Mouse (Mus musculus): ENCODE results near the gene Caprin2. TPM values are rescaled to one million over a fixed set of nuclear protein-coding genes. Genes with fewer than 3 reads are reported as not detected.
"Not testable (repeated sequence)": the region's sequence is repeated elsewhere in the genome, so short reads cannot be mapped to it uniquely, and the experiment has no call there.

Gene Caprin2
- polyA plus RNA-seq, 1 experiment from 2014 or later, result 5.0 TPM

- Histone ChIP-seq H3K27me3 (replicated peaks; ENCODE audit: control insufficient read depth, insufficient read depth, low read length) (no peaks in the 10 kb centered on the region), H3K9me3 (replicated peaks; ENCODE audit: control insufficient read depth, low read length) (no peaks in the 10 kb centered on the region), H3K27ac (ENCODE audit: low read depth, low read length) (no peak overlapping the region), H3K9ac (ENCODE audit: low read length) (peak overlapping the region; percentile 6; the same call in 1 of the 2 replicates), H3K4me1 (ENCODE audit: control insufficient read depth, insufficient read depth, low read length) (no peaks in the 10 kb centered on the region), H3K4me3 (ENCODE audit: low read depth, low read length) (no peak overlapping the region), H3K4me2 (ENCODE audit: low read length) (no peak overlapping the region), H3K36me3 (ENCODE audit: control insufficient read depth, insufficient read depth, low read length) (peaks cover 29% of the 10 kb centered on the region)
- WGBS, result 64% methylated on average over 3 of the region's 3 CpGs
- ATAC-seq (no peak), DNase-seq (ENCODE audit: low spot score) (no peak)
These were observed 39.0 kb upstream of the Caprin2 start for GRCm38 (mm10) chr6:148934961-148935590.

DNA sequence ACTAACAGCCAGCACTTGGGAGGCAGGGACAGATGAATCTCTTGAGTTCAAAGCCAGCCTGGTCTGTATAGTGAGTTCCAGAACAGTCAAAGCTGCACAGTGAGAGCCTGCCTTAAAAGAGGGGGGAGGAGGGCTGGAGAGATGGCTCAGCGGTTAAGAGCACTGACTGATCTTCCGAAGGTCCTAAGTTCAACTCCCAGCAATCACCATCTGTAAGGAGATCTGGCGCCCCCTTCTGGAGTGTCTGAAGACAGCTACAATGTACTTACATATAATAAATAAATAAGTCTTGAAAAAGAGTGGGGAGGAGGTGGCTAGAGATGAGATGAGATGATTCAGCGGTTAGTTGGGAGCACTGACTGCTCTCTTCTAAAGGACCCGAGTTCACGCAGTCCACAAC is 35.2 kb upstream of the Caprin2 start:
- WGBS, result 84% methylated on average over 6 of the region's 6 CpGs
- peak; percentile 32 for DNase-seq (ENCODE audit: low spot score)
- no peaks in the 10 kb centered on the region for H3K4me1 ChIP-seq (ENCODE audit: control insufficient read depth, insufficient read depth, low read length)
- no peak overlapping the region for H3K4me3 ChIP-seq (ENCODE audit: low read depth, low read length)
- no peak overlapping the region for H3K27ac ChIP-seq (ENCODE audit: low read depth, low read length)
- peaks cover 54% of the 10 kb centered on the region for H3K36me3 ChIP-seq (ENCODE audit: control insufficient read depth, insufficient read depth, low read length)
- no peak overlapping the region for H3K4me2 ChIP-seq (ENCODE audit: low read length)
- no peaks in the 10 kb centered on the region for H3K27me3 ChIP-seq (replicated peaks; ENCODE audit: control insufficient read depth, insufficient read depth, low read length)
- no peaks in the 10 kb centered on the region for H3K9me3 ChIP-seq (replicated peaks; ENCODE audit: control insufficient read depth, low read length)
- no peak overlapping the region for H3K9ac ChIP-seq (ENCODE audit: low read length)
- ATAC-seq, result no peak

- peak; percentile 50 for ATAC-seq
- Histone ChIP-seq H3K9me3 (replicated peaks; ENCODE audit: control insufficient read depth, low read length) (no peaks in the 10 kb centered on the region), H3K9ac (ENCODE audit: low read length) (no peak overlapping the region), H3K27ac (ENCODE audit: low read depth, low read length) (no peak overlapping the region; the same call in 1 of the 2 replicates), H3K4me3 (ENCODE audit: low read depth, low read length) (no peak overlapping the region), H3K4me2 (ENCODE audit: low read length) (no peak overlapping the region), H3K4me1 (ENCODE audit: control insufficient read depth, insufficient read depth, low read length) (no peaks in the 10 kb centered on the region), H3K27me3 (replicated peaks; ENCODE audit: control insufficient read depth, insufficient read depth, low read length) (no peaks in the 10 kb centered on the region), H3K36me3 (ENCODE audit: control insufficient read depth, insufficient read depth, low read length) (peaks cover 26% of the 10 kb centered on the region)
- peak; percentile 58 for DNase-seq (ENCODE audit: low spot score)
These were observed 22.9 kb upstream of the Caprin2 start for GRCm38 (mm10) chr6:148918841-148919398.

- H3K4me2 ChIP-seq (ENCODE audit: low read length), result no peak overlapping the region
- no peak overlapping the region for H3K9ac ChIP-seq (ENCODE audit: low read length)
- ATAC-seq (no peak), DNase-seq (ENCODE audit: low spot score) (no peak)
- H3K27me3 ChIP-seq (replicated peaks; ENCODE audit: control insufficient read depth, insufficient read depth, low read length), result no peaks in the 10 kb centered on the region
- H3K36me3 ChIP-seq (ENCODE audit: control insufficient read depth, insufficient read depth, low read length), result peaks cover 18% of the 10 kb centered on the region
- no peak overlapping the region for H3K4me3 ChIP-seq (ENCODE audit: low read depth, low read length)
- WGBS, result 72% methylated on average over 1 of the region's 1 CpGs
- no peaks in the 10 kb centered on the region for H3K9me3 ChIP-seq (replicated peaks; ENCODE audit: control insufficient read depth, low read length)
- H3K27ac ChIP-seq (ENCODE audit: low read depth, low read length), result no peak overlapping the region
- H3K4me1 ChIP-seq (ENCODE audit: control insufficient read depth, insufficient read depth, low read length), result no peaks in the 10 kb centered on the region
These were observed 21.6 kb upstream of the Caprin2 start for GRCm38 (mm10) chr6:148917672-148918071.

- no peaks in the 10 kb centered on the region for H3K9me3 ChIP-seq (replicated peaks; ENCODE audit: control insufficient read depth, low read length)
- H3K27me3 ChIP-seq (replicated peaks; ENCODE audit: control insufficient read depth, insufficient read depth, low read length), result no peaks in the 10 kb centered on the region
- no peaks in the 10 kb centered on the region for H3K4me1 ChIP-seq (ENCODE audit: control insufficient read depth, insufficient read depth, low read length)
- ATAC-seq (no peak), DNase-seq (ENCODE audit: low spot score) (peak; percentile 44)
- H3K27ac ChIP-seq (ENCODE audit: low read depth, low read length), result no peak overlapping the region
- H3K4me2 ChIP-seq (ENCODE audit: low read length), result no peak overlapping the region
- WGBS, result 37% methylated on average over 3 of the region's 3 CpGs
- H3K9ac ChIP-seq (ENCODE audit: low read length), result no peak overlapping the region
- H3K4me3 ChIP-seq (ENCODE audit: low read depth, low read length), result no peak overlapping the region
- peaks cover 18% of the 10 kb centered on the region for H3K36me3 ChIP-seq (ENCODE audit: control insufficient read depth, insufficient read depth, low read length)
These were observed 20.8 kb upstream of the Caprin2 start for GRCm38 (mm10) chr6:148916817-148917216.

- H3K9me3 ChIP-seq (replicated peaks; ENCODE audit: control insufficient read depth, low read length), result no peaks in the 10 kb centered on the region
- no peak overlapping the region for H3K4me2 ChIP-seq (ENCODE audit: low read length)
- H3K4me3 ChIP-seq (ENCODE audit: low read depth, low read length), result no peak overlapping the region
- DNase-seq (ENCODE audit: low spot score), result peak; percentile 89
- 0 out of 2 replicates have a peak, but pooled peaks cover 3% of the 10 kb centered on the region for H3K36me3 ChIP-seq (ENCODE audit: control insufficient read depth, insufficient read depth, low read length)
- no peaks in the 10 kb centered on the region for H3K4me1 ChIP-seq (ENCODE audit: control insufficient read depth, insufficient read depth, low read length)
- H3K9ac ChIP-seq (ENCODE audit: low read length), result no peak overlapping the region
- H3K27me3 ChIP-seq (replicated peaks; ENCODE audit: control insufficient read depth, insufficient read depth, low read length), result no peaks in the 10 kb centered on the region
- H3K27ac ChIP-seq (ENCODE audit: low read depth, low read length), result no peak overlapping the region
- ATAC-seq, result peak; percentile 73
- WGBS, result 13% methylated on average over 2 of the region's 2 CpGs
These were observed 17.9 kb upstream of the Caprin2 start for GRCm38 (mm10) chr6:148913938-148914337.

GRCm38 (mm10) chr6:148911906-148912305 is 15.9 kb upstream of the Caprin2 start:
- not testable (repeated sequence) for H3K4me2 ChIP-seq (ENCODE audit: low read length); H3K36me3 ChIP-seq (ENCODE audit: control insufficient read depth, insufficient read depth, low read length); ATAC-seq

DNA sequence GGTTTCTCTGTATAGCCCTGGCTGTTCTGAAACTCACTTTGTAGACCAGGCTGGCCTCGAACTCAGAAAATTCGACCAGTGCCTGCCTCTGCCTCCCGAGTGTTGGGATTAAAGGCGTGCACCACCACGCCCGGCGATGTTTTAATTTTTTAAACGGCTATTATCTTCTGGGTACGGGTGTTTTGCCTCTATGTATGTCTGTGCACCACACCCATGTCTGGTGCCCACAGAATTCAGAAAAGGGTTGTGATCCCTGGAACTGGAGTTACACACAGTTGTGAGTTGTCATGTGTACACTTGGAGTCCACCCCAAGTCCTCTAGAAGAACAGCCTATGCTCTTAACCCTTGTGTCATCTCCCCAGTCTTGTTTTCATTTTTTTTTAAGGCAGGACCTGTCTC is 10.9 kb upstream of the Caprin2 start:
- Histone ChIP-seq H3K9ac (ENCODE audit: low read length) (no peak overlapping the region), H3K4me1 (ENCODE audit: control insufficient read depth, insufficient read depth, low read length) (no peaks in the 10 kb centered on the region), H3K9me3 (replicated peaks; ENCODE audit: control insufficient read depth, low read length) (no peaks in the 10 kb centered on the region), H3K36me3 (ENCODE audit: control insufficient read depth, insufficient read depth, low read length) (no peaks in the 10 kb centered on the region), H3K27ac (ENCODE audit: low read depth, low read length) (no peak overlapping the region), H3K27me3 (replicated peaks; ENCODE audit: control insufficient read depth, insufficient read depth, low read length) (no peaks in the 10 kb centered on the region), H3K4me2 (ENCODE audit: low read length) (no peak overlapping the region), H3K4me3 (ENCODE audit: low read depth, low read length) (no peak overlapping the region)
- 94% methylated on average over 9 of the region's 9 CpGs for WGBS
- DNase-seq (ENCODE audit: low spot score) (no peak), ATAC-seq (no peak)

More at GRCm38 (mm10) chr6:148911906-148912305, 15.9 kb upstream of the Caprin2 start:
- H3K4me3 ChIP-seq (ENCODE audit: low read depth, low read length); H3K9ac ChIP-seq (ENCODE audit: low read length); H3K4me1 ChIP-seq (ENCODE audit: control insufficient read depth, insufficient read depth, low read length); DNase-seq (ENCODE audit: low spot score); H3K9me3 ChIP-seq (replicated peaks; ENCODE audit: control insufficient read depth, low read length); H3K27me3 ChIP-seq (replicated peaks; ENCODE audit: control insufficient read depth, insufficient read depth, low read length); H3K27ac ChIP-seq (ENCODE audit: low read depth, low read length): not testable (repeated sequence)
- 85% methylated on average over 8 of the region's 8 CpGs for WGBS

DNA sequence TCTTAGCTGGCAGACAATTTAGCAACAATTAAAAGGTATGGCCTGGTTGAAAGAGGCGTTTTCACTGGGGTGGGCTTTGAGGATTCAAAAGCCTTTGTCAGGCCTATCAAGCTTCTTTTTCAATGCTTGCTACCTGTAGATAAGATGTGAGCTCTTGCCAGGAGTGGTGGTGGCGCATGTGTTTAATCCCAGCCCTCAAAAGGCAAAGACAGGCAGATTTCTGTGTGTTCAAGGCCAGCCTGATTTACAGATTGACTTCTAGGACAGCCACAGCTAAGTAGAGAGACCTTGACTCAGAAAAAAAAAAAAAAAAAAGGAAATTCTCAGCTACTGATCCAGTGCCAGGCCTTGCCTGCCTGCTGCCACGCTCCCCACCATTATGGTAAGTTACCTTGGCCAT is 6.7 kb upstream of the Caprin2 start:
- no peak overlapping the region for H3K4me2 ChIP-seq (ENCODE audit: low read length)

More for the DNA sequence above, 6.7 kb upstream of the Caprin2 start:
- DNase-seq (ENCODE audit: low spot score) (no peak), ATAC-seq (no peak)
- H3K9me3 ChIP-seq (replicated peaks; ENCODE audit: control insufficient read depth, low read length), result no peaks in the 10 kb centered on the region
- no peak overlapping the region for H3K27ac ChIP-seq (ENCODE audit: low read depth, low read length)
- no peaks in the 10 kb centered on the region for H3K27me3 ChIP-seq (replicated peaks; ENCODE audit: control insufficient read depth, insufficient read depth, low read length)
- H3K9ac ChIP-seq (ENCODE audit: low read length), result no peak overlapping the region
- 58% methylated on average over 3 of the region's 3 CpGs for WGBS
- H3K4me3 ChIP-seq (ENCODE audit: low read depth, low read length), result no peak overlapping the region
- H3K36me3 ChIP-seq (ENCODE audit: control insufficient read depth, insufficient read depth, low read length), result no peaks in the 10 kb centered on the region
- no peaks in the 10 kb centered on the region for H3K4me1 ChIP-seq (ENCODE audit: control insufficient read depth, insufficient read depth, low read length)

Measured in forebrain, embryonic 14.5 days (tissue).